Mouse (Mus musculus): Measurements from ENCODE around the gene Rfpl4.
A peak's percentile ranks its signal among the peaks of the same experiment; 100 is the strongest.
"Not testable (repeated sequence)": the region's sequence is repeated elsewhere in the genome, so short reads cannot be mapped to it uniquely, and the experiment has no call there.

The Rfpl4 gene

GRCm38 (mm10) chr7:5080010-5080751 is 36.6 kb downstream of the Rfpl4 start, which contains the start of gene Epn1:
Epn1 (plus strand) TSS chr7:5080235.
- DNase-seq, result peak; percentile 98

GRCm38 (mm10) chr7:5079365-5080009 is 37.3 kb downstream of the Rfpl4 start:
- DNase-seq, result not testable (repeated sequence)

GRCm38 (mm10) chr7:5076931-5077330 is 39.8 kb downstream of the Rfpl4 start:
- no peak for DNase-seq

GRCm38 (mm10) chr7:5074984-5075383 is 41.8 kb downstream of the Rfpl4 start:
- DNase-seq, result no peak

- no peak for DNase-seq
Observed at GRCm38 (mm10) chr7:5073586-5073985, 43.2 kb downstream of the Rfpl4 start.

GRCm38 (mm10) chr7:5064886-5065285 is 51.9 kb downstream of the Rfpl4 start:
- DNase-seq, result no peak

GRCm38 (mm10) chr7:5062360-5063001 is 54.3 kb downstream of the Rfpl4 start:
- DNase-seq, result peak; percentile 73 to 85

GRCm38 (mm10) chr7:5061774-5062359 is 54.9 kb downstream of the Rfpl4 start, which contains the start of gene U2af2:
U2af2 (plus strand) TSS chr7:5062143.
- DNase-seq, result peak; percentile 98

GRCm38 (mm10) chr7:5060944-5061773 is 55.6 kb downstream of the Rfpl4 start:
- peak; percentile 99 for DNase-seq

GRCm38 (mm10) chr7:5060239-5060731 is 56.5 kb downstream of the Rfpl4 start:
- peak; percentile 88 to 93 for DNase-seq

Measured in kidney, postnatal 4 days (tissue).